Mouse (Mus musculus) limb, embryonic 13.5 days (tissue): Measurements from ENCODE around the gene Stxbp3. TPM values are rescaled to one million over a fixed set of nuclear protein-coding genes. Genes with fewer than 3 reads are reported as not detected.

Experiments used
- ATAC-seq: fragments of 200-750 bp; cut with Nextera tagmentation; 2 replicates; pipeline ENCODE4 v1.8.0; 2017; ENCODE audit warnings: low read depth, moderate number of reproducible peaks, moderate TSS enrichment; ENCODE audit not compliant: low FRiP score
- H3K27ac ChIP-seq: fragments of 300-500 bp; sonication (generic); 2 replicates; pipeline ENCODE4 v1.5.1; 2015; ENCODE audit warnings: inconsistent platforms, mild to moderate bottlenecking, moderate library complexity
- H3K27me3 ChIP-seq: fragments of 300-500 bp; sonication (generic); 2 replicates; pipeline ENCODE4 v1.6.1; 2015; ENCODE audit warnings: mild to moderate bottlenecking, inconsistent platforms
- H3K36me3 ChIP-seq: fragments of 300-500 bp; sonication (generic); 2 replicates; pipeline ENCODE4 v1.6.1; 2015; ENCODE audit warnings: inconsistent platforms, mild to moderate bottlenecking, moderate library complexity
- H3K4me1 ChIP-seq: fragments of 300-500 bp; sonication (generic); 2 replicates; pipeline ENCODE4 v1.6.1; 2015; ENCODE audit warnings: inconsistent platforms
- H3K4me2 ChIP-seq: fragments of 300-500 bp; sonication (generic); replicated peaks from 2 replicates; pipeline ENCODE4 v1.6.1; 2015; ENCODE audit warnings: inconsistent platforms, mild to moderate bottlenecking, moderate library complexity
- H3K4me3 ChIP-seq: fragments of 300-500 bp; sonication (generic); 2 replicates; pipeline ENCODE4 v1.5.1; 2015; ENCODE audit warnings: moderate library complexity, mild to moderate bottlenecking, inconsistent platforms
- H3K9ac ChIP-seq: fragments of 300-500 bp; sonication (generic); 2 replicates; pipeline ENCODE4 v1.6.1; 2015; ENCODE audit warnings: mild to moderate bottlenecking, inconsistent platforms
- H3K9me3 ChIP-seq: fragments of 300-500 bp; sonication (generic); 2 replicates; pipeline ENCODE4 v1.6.1; 2016; ENCODE audit warnings: inconsistent platforms
- WGBS: fragments of 180-500 bp; shearing (Covaris S2); methylation state at CpG from one replicate; pipeline ENCODE4 v1.1.7; 2015; 5-methylcytosine and 5-hydroxymethylcytosine counted together
- polyA plus RNA-seq: library from polyadenylated mRNA; unstranded; fragments of >200 nt; fragmentation: Nextera tagmentation; extraction: Ambion mirVana; gene quantifications from 2 replicates; pipeline ENCODE4 v1.2.1, GENCODE M21; 2015

Gene Stxbp3
- polyA plus RNA-seq, 1 experiment from 2014 or later, result 38.8 TPM

GRCm38 (mm10) chr3:108772211-108772610, 68.1 kb downstream of the Stxbp3 start:
- whole genome bisulfite sequencing, result 90% methylated on average over 13 of the region's 13 CpGs
- Histone ChIP-seq H3K9ac (no peak overlapping the region), H3K27ac (0 out of 2 replicates have a peak overlapping the region, but pooled peaks have one; percentile 28), H3K27me3 (0 out of 2 replicates have a peak, but pooled peaks cover 2% of the 10 kb centered on the region), H3K4me3 (no peak overlapping the region), H3K4me2 (no peak overlapping the region), H3K9me3 (no peaks in the 10 kb centered on the region), H3K36me3 (no peaks in the 10 kb centered on the region), H3K4me1 (peaks cover 35% of the 10 kb centered on the region)
- ATAC-seq, result no peak

- 13% methylated on average over 6 of the region's 6 CpGs for WGBS
- Histone ChIP-seq H3K27ac (peak overlapping the region; percentile 92), H3K36me3 (no peaks in the 10 kb centered on the region), H3K4me3 (no peak overlapping the region), H3K9ac (no peak overlapping the region), H3K4me2 (peak overlapping the region; percentile 42), H3K4me1 (peaks cover 35% of the 10 kb centered on the region), H3K27me3 (no peaks in the 10 kb centered on the region), H3K9me3 (no peaks in the 10 kb centered on the region)
- peak; percentile 93 for ATAC-seq
Observed at GRCm38 (mm10) chr3:108770725-108771368, 69.5 kb downstream of the Stxbp3 start.

GRCm38 (mm10) chr3:108769547-108769946, 70.8 kb downstream of the Stxbp3 start:
- Histone ChIP-seq H3K27me3 (no peaks in the 10 kb centered on the region), H3K9ac (no peak overlapping the region), H3K36me3 (no peaks in the 10 kb centered on the region), H3K27ac (peak overlapping the region; percentile 92; the same call in 1 of the 2 replicates), H3K4me2 (no peak overlapping the region), H3K4me3 (no peak overlapping the region), H3K9me3 (no peaks in the 10 kb centered on the region), H3K4me1 (peaks cover 42% of the 10 kb centered on the region)
- no peak for ATAC-seq
- 60% methylated on average over 6 of the region's 6 CpGs for WGBS

- H3K9ac ChIP-seq, result no peak overlapping the region
Observed at GRCm38 (mm10) chr3:108767416-108767815, 72.9 kb downstream of the Stxbp3 start.

DNA sequence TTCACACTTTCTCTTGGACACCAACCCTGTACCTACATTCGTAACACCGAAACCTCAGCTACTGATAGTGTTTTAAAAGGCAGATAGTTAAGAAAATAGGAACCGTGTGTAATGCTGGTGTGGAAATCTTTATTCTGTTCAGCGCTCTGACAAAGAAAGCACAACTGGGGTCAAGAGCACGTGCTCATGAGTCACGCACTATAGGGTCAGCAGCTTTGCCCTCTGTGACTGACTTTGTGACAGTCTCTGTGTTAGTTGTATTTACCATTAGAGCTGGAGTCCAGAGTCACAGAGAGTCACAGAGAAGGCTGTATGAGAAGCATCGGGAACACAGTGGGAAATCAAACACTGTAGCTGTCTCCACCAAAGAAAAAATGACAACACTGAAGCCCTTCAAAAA, 73.4 kb downstream of the Stxbp3 start:
- H3K9me3 ChIP-seq, result no peaks in the 10 kb centered on the region
- ATAC-seq, result no peak
- no peaks in the 10 kb centered on the region for H3K36me3 ChIP-seq
- peaks cover 43% of the 10 kb centered on the region for H3K4me1 ChIP-seq
- H3K9ac ChIP-seq, result no peak overlapping the region
- no peak overlapping the region for H3K4me2 ChIP-seq
- no peak overlapping the region for H3K4me3 ChIP-seq
- no peak overlapping the region for H3K27ac ChIP-seq
- WGBS, result 90% methylated on average over 7 of the region's 7 CpGs
- no peaks in the 10 kb centered on the region for H3K27me3 ChIP-seq

More at GRCm38 (mm10) chr3:108767416-108767815, 72.9 kb downstream of the Stxbp3 start:
- Histone ChIP-seq H3K9me3 (no peaks in the 10 kb centered on the region), H3K4me2 (no peak overlapping the region), H3K27me3 (no peaks in the 10 kb centered on the region), H3K4me3 (no peak overlapping the region), H3K36me3 (no peaks in the 10 kb centered on the region), H3K4me1 (peaks cover 43% of the 10 kb centered on the region), H3K27ac (no peak overlapping the region)
- no peak for ATAC-seq
- WGBS, result 72% methylated on average over 10 of the region's 10 CpGs

DNA sequence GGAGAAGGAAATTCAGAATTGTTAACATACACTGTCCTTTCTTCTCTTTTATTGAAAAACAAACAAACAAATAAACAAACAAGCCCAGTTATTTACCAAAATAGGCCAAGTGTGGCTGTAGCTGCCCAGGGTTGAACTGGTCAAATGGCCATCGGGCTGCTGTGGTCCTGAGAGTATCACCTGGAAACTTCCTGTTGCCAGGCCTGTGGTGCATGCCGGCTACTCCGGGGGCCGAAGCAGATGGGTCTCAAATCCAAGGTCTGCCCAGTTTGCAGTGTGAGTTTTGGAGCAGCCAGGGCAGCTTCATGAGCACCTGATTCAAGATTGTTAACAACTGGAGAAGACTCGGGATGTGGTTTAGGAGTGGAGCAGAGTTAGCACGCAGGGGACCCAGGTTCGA, 74.8 kb downstream of the Stxbp3 start:
- Histone ChIP-seq H3K27me3 (no peaks in the 10 kb centered on the region), H3K4me2 (no peak overlapping the region), H3K27ac (no peak overlapping the region), H3K36me3 (no peaks in the 10 kb centered on the region), H3K9ac (no peak overlapping the region), H3K4me3 (no peak overlapping the region), H3K9me3 (no peaks in the 10 kb centered on the region), H3K4me1 (peaks cover 31% of the 10 kb centered on the region)
- 90% methylated on average over 7 of the region's 7 CpGs for WGBS
- no peak for ATAC-seq

DNA sequence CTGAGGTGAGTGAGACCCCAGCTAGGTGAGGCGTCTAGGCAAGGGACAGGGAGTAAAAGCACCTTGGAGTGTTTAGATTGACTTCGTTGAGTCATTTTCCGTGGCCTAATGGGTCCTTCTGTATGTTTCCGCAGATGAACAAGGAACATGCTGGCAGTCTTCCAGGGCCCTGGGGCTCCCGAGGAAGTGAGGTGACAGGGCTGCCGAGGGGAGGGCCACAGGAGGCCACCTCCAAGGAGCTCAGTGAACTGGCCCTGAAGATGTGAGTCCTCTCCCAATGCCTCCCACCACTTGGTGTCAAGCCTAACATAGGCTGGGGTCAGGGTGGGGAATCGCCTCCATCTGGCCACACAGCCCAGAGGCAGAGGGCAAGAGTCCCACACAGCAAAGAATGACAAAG, 75.3 kb downstream of the Stxbp3 start:
- no peak overlapping the region for H3K4me3 ChIP-seq
- H3K27me3 ChIP-seq, result no peaks in the 10 kb centered on the region
- peaks cover 33% of the 10 kb centered on the region for H3K4me1 ChIP-seq
- ATAC-seq, result no peak
- no peak overlapping the region for H3K9ac ChIP-seq
- no peaks in the 10 kb centered on the region for H3K9me3 ChIP-seq
- WGBS, result 54% methylated on average over 7 of the region's 7 CpGs
- H3K4me2 ChIP-seq, result no peak overlapping the region
- no peak overlapping the region for H3K27ac ChIP-seq
- no peaks in the 10 kb centered on the region for H3K36me3 ChIP-seq

DNA sequence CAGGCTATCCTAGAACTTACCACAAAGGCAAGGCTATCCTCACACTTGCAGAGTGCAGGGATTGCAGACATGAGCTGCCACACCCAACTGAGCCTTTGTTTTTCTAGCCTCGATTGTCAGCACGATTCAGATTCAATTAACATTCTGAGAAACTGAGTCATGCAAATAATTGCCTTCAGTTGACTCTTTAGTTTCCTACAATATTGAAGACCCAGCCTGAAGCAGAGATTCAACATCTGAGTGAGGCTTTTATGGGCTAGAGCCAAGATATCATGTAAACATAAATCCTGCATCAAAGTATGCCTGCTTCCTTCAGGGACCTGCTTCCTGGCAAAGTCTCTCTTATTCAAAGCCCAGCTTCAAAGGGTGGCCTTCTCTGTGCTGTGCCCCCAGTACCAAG, 76.6 kb downstream of the Stxbp3 start:
- no peak for ATAC-seq
- H3K27ac ChIP-seq, result no peak overlapping the region
- H3K27me3 ChIP-seq, result no peaks in the 10 kb centered on the region
- no peak overlapping the region for H3K4me2 ChIP-seq
- H3K4me1 ChIP-seq, result peaks cover 30% of the 10 kb centered on the region
- no peak overlapping the region for H3K4me3 ChIP-seq
- WGBS, result 88% methylated on average over 2 of the region's 2 CpGs
- H3K9ac ChIP-seq, result no peak overlapping the region
- no peaks in the 10 kb centered on the region for H3K36me3 ChIP-seq
- H3K9me3 ChIP-seq, result no peaks in the 10 kb centered on the region

- Histone ChIP-seq H3K4me1 (peaks cover 36% of the 10 kb centered on the region), H3K27me3 (no peaks in the 10 kb centered on the region), H3K4me3 (no peak overlapping the region), H3K4me2 (no peak overlapping the region), H3K36me3 (no peaks in the 10 kb centered on the region), H3K27ac (no peak overlapping the region; the same call in 1 of the 2 replicates), H3K9me3 (no peaks in the 10 kb centered on the region), H3K9ac (no peak overlapping the region)
- ATAC-seq, result no peak
- WGBS, result 70% methylated on average over 7 of the region's 7 CpGs
Observed at GRCm38 (mm10) chr3:108762597-108763111, 77.7 kb downstream of the Stxbp3 start.

DNA sequence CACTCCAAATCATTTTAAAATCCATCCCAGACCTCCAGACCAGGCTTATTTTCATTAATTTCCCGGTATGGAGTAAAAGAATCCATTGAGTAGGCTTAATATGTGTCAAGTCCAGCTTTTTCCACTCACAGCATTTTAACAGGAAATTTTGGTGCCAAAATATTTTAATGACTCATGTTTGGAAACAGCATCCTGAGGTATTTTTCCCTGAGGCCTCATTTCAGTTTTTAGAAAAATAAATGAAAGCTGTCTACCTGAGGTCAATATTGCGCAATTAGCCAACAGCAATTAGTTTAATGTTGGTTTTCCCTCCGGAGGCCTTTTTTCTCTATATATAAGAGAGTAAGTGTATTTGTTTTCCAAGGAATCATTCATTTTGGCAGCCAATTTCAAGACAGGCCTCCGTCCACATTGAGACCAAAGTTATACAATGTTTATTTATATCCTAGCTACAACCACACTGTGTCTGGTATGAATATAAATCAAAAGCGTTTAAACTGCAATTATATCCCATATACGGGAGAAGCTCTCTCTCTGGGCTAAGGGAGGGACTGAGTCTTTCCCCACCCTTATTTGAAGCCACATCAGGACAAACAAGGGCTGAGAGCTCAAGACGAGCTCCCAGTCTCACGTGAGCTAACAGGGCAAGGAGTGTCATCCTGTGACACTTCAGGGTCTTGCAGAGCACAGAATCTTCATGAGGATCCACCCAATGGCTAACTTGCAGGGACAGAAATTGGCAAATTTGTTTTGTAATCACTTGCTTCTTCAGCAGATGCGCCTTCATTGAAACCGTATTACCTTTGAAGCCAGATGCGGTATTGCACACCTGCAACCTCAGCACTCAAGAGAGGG, 80.5 kb downstream of the Stxbp3 start:
- H3K36me3 ChIP-seq, result no peaks in the 10 kb centered on the region
- no peak overlapping the region for H3K4me2 ChIP-seq
- H3K4me3 ChIP-seq, result no peak overlapping the region
- ATAC-seq, result peak; percentile 77
- WGBS, result 60% methylated on average over 11 of the region's 11 CpGs
- H3K27me3 ChIP-seq, result no peaks in the 10 kb centered on the region
- peak overlapping the region; percentile 92 for H3K27ac ChIP-seq
- peaks cover 41% of the 10 kb centered on the region for H3K4me1 ChIP-seq
- H3K9me3 ChIP-seq, result no peaks in the 10 kb centered on the region
- no peak overlapping the region for H3K9ac ChIP-seq

- no peak overlapping the region for H3K4me2 ChIP-seq
- no peak overlapping the region for H3K4me3 ChIP-seq
- H3K9ac ChIP-seq, result no peak overlapping the region
- no peaks in the 10 kb centered on the region for H3K36me3 ChIP-seq
- no peaks in the 10 kb centered on the region for H3K9me3 ChIP-seq
- 53% methylated on average over 9 of the region's 9 CpGs for WGBS
- peaks cover 39% of the 10 kb centered on the region for H3K4me1 ChIP-seq
- ATAC-seq, result no peak
- H3K27me3 ChIP-seq, result no peaks in the 10 kb centered on the region
- peak overlapping the region; percentile 58; the same call in 1 of the 2 replicates for H3K27ac ChIP-seq
Observed at GRCm38 (mm10) chr3:108757570-108757969, 82.8 kb downstream of the Stxbp3 start.

DNA sequence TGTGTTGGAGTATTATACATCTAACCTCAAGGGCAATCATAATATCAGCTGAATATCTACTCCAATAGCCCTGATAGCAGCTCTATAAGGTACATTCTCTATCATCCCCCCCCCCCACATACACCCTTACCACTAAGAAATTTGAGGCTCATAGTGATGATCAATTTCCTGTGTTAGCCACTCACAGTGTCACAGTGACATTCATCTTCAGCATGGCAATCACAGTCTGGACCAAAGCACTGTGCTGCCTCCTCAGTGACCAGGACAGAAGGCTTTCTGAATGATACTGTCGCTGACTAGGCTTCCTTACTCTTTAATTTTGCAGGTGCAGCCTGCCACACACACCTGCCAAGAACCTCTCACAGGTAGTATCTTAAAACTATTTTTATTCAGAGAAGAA, 84.2 kb downstream of the Stxbp3 start:
- WGBS, result 58% methylated on average over 1 of the region's 1 CpGs

More for the DNA sequence above, 84.2 kb downstream of the Stxbp3 start:
- Histone ChIP-seq H3K27me3 (no peaks in the 10 kb centered on the region), H3K9me3 (no peaks in the 10 kb centered on the region), H3K4me3 (no peak overlapping the region), H3K27ac (no peak overlapping the region), H3K4me2 (no peak overlapping the region), H3K4me1 (peaks cover 47% of the 10 kb centered on the region), H3K9ac (no peak overlapping the region), H3K36me3 (no peaks in the 10 kb centered on the region)
- ATAC-seq, result no peak
